Mouse (Mus musculus): ENCODE results near the gene Isca1. TPM values are rescaled to one million over a fixed set of nuclear protein-coding genes. Genes with fewer than 3 reads are reported as not detected.
A peak's percentile ranks its signal among the peaks of the same experiment; 100 is the strongest.

Gene Isca1
- polyA plus RNA-seq, 1 experiment from 2014 or later: 135 TPM

DNA sequence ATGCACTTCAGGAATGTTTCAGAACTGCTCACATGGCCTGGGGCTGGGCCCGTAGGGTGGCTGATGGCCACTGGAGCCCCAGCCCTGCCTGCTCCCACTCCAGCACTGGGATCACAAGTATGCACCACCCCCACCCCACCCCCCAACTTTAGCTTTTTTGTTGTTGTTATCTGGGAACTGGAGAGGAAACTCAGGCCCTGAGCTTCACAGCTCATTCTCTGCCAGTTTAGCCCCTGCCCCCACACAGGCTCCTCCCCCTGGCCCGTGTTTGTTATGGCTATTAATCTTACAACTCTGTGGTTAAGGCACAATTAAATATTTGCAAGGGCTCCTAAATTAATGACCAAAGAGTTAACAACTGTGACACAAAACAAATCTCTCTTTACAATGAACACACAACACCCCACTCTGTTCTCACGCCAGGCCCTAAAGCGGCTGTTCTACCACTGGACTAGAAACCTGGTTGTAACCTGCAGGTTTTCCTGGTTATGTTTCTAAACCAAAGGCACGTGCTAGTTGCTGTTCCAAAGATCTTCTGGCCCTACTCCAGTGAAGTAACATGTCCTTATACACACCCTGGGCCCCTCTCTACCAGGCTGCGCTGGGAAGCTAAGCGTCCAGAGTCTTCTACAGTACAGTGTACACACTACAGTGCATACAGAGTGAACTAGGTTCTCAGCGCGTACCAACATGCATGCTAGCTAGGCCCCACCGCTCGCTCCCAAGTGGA, 2.7 kb downstream of the Isca1 start:
- WGBS (ENCODE audit: insufficient replicate concordance): 60% methylated on average over 11 of the region's 11 CpGs
- Histone ChIP-seq H3K27ac (ENCODE audit: low read depth) (peak overlapping the region; percentile 50), H3K4me2 (ENCODE audit: low read depth, low read length) (peak overlapping the region; percentile 68), H3K9ac (replicated peaks) (peak overlapping the region; percentile 87), H3K36me3 (replicated peaks; ENCODE audit: insufficient read depth, low read length) (peaks cover 30% of the 10 kb centered on the region), H3K4me1 (ENCODE audit: insufficient read depth) (peaks cover 54% of the 10 kb centered on the region), H3K9me3 (ENCODE audit: low read length) (no peaks in the 10 kb centered on the region), H3K4me3 (ENCODE audit: low read depth, low read length) (peak overlapping the region; percentile 85), H3K27me3 (ENCODE audit: insufficient read depth, low read length) (no peaks in the 10 kb centered on the region)
- ATAC-seq: no peak
- DNase-seq: peak; percentile 38
- TF ChIP-seq EP300 (IDR thresholded peaks at IDR 0.05; ENCODE audit: low read depth): peak; percentile 16; the same call in 1 of the 2 replicates
- TF ChIP-seq CTCF (IDR thresholded peaks at IDR 0.05; ENCODE audit: low read depth): no peak

DNA sequence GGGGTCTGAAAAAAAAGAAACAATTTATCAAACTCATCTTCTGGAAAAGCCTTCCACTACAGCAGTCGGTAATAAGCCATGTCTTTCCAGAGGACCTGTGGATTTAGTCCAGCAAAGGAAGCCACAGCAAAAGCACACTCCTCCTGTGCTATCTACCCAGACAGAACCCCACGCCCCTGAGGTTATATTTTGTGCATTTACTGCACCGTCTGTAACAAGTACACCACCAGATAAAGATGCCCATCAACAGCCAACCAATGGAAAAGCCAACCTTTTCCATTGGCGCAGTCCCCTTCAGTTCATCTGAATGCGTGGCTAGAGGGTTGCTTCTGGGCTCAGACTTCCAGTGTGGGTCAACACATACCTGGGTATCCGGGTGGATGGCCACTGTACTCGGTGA, 6.8 kb downstream of the Isca1 start:
- Histone ChIP-seq H3K27me3 (ENCODE audit: insufficient read depth, low read length) (no peaks in the 10 kb centered on the region), H3K9ac (replicated peaks) (no peak overlapping the region), H3K4me1 (ENCODE audit: insufficient read depth) (peaks cover 38% of the 10 kb centered on the region), H3K27ac (ENCODE audit: low read depth) (peak overlapping the region; percentile 61), H3K4me3 (ENCODE audit: low read depth, low read length) (no peak overlapping the region), H3K9me3 (ENCODE audit: low read length) (no peaks in the 10 kb centered on the region), H3K36me3 (replicated peaks; ENCODE audit: insufficient read depth, low read length) (peaks cover 68% of the 10 kb centered on the region), H3K4me2 (ENCODE audit: low read depth, low read length) (peak overlapping the region; percentile 49)
- TF ChIP-seq EP300 (IDR thresholded peaks at IDR 0.05; ENCODE audit: low read depth): peak; percentile 64
- no peak for TF ChIP-seq CTCF (IDR thresholded peaks at IDR 0.05; ENCODE audit: low read depth)
- ATAC-seq: peak; percentile 78
- 59% methylated on average over 7 of the region's 7 CpGs for WGBS (ENCODE audit: insufficient replicate concordance)
- no peak for DNase-seq

DNA sequence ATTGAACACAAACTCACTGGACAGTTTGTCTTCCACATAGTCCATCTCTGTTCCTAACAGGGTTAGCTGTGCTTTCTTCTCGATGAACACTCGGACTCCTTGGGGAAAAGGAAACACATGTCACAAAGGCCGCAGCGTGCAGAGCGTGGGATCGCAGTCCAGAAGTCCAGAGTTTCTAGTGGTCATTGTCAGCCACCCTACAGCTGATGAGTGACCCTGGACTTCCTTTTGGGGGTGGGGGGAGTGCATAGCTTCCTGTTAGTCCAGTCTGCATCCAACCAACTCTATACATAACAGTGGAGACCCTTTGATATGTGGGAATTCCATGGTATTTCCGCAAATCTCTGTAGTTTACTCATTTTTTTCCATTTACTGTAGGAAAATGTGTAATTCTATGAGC, 12.7 kb downstream of the Isca1 start:
- 85% methylated on average over 7 of the region's 7 CpGs for WGBS (ENCODE audit: insufficient replicate concordance)
- Histone ChIP-seq H3K9ac (replicated peaks) (no peak overlapping the region), H3K4me1 (ENCODE audit: insufficient read depth) (no peaks in the 10 kb centered on the region; the same call in 1 of the 2 replicates), H3K9me3 (ENCODE audit: low read length) (no peaks in the 10 kb centered on the region), H3K36me3 (replicated peaks; ENCODE audit: insufficient read depth, low read length) (peaks cover 61% of the 10 kb centered on the region), H3K4me3 (ENCODE audit: low read depth, low read length) (no peak overlapping the region), H3K27ac (ENCODE audit: low read depth) (no peak overlapping the region), H3K27me3 (ENCODE audit: insufficient read depth, low read length) (no peaks in the 10 kb centered on the region), H3K4me2 (ENCODE audit: low read depth, low read length) (no peak overlapping the region)
- DNase-seq (no peak), ATAC-seq (peak; percentile 55)
- TF ChIP-seq EP300 (IDR thresholded peaks at IDR 0.05; ENCODE audit: low read depth) (no peak), CTCF (IDR thresholded peaks at IDR 0.05; ENCODE audit: low read depth) (no peak)

DNA sequence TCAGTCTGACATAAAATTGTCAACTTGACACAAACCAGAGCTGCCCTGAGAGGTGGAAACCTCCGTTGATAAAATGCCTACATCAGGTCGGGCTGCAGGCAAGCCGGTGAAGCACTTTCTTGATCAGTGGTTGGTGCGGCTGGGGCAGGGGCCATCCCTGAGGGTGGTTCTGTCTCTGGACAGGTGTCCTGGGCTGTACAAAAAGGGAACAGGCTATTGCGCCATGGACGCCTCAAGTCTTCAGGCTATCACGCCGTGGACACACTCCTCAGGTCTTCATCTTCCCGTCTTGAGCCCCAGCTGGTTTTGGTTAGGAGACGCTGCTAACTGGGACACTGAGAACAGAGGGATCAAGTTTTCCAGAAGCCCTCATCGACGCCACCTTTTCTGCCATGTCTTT, 19.3 kb downstream of the Isca1 start:
- DNase-seq (no peak), ATAC-seq (no peak)
- H3K4me3 ChIP-seq (ENCODE audit: low read depth, low read length): no peak overlapping the region
- no peak overlapping the region for H3K27ac ChIP-seq (ENCODE audit: low read depth)
- no peaks in the 10 kb centered on the region for H3K4me1 ChIP-seq (ENCODE audit: insufficient read depth)
- TF ChIP-seq CTCF (IDR thresholded peaks at IDR 0.05; ENCODE audit: low read depth): no peak
- no peak for TF ChIP-seq EP300 (IDR thresholded peaks at IDR 0.05; ENCODE audit: low read depth)
- H3K9ac ChIP-seq (replicated peaks): no peak overlapping the region
- no peaks in the 10 kb centered on the region for H3K9me3 ChIP-seq (ENCODE audit: low read length)
- peaks cover 10% of the 10 kb centered on the region for H3K36me3 ChIP-seq (replicated peaks; ENCODE audit: insufficient read depth, low read length)
- H3K27me3 ChIP-seq (ENCODE audit: insufficient read depth, low read length): no peaks in the 10 kb centered on the region
- WGBS (ENCODE audit: insufficient replicate concordance): 73% methylated on average over 12 of the region's 12 CpGs
- H3K4me2 ChIP-seq (ENCODE audit: low read depth, low read length): no peak overlapping the region

DNA sequence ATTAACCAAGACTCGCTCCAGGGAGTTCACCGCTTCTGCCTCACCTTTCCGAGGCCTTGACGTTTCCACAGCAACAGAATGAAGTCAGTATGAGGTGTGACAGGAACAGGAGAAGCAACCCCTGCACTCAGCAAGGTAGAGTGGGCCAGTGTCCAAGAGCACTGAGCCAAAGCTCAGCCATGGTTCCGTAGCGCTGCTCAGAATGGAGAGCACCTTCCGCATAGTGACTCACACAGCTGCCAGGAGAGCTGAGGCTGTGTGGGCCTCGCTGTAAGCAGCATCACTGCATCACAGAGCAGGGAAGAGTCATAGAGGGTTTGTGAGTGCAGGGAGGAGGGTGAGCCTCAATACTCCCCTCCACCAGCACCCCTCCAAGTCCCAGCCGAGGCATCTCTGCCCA, 22.9 kb downstream of the Isca1 start, which contains the start of gene 1700014D04Rik:
1700014D04Rik (minus strand) TSS at position 42 of the 400 bp plus-strand sequence.
- WGBS (ENCODE audit: insufficient replicate concordance): 83% methylated on average over 9 of the region's 9 CpGs

DNA sequence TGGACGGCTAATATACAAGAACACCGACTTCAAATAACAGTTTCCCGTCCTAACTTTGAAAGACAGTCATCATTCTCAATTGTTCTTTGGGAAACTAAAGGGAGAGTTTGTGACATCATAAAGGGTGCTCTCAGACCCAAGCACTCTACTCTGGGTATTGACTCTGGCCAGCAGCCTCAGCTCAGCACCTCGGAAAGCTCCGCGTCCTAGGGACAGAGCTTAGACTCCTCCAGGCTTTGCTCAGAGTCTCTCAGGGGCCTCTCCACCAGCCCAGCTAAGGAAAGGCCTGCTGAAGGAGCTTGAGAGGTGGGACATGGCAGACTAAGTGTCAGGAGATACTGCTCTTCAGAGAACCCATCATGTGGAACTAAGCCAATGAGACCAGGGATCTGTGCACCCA, 23.4 kb downstream of the Isca1 start:
- no peak overlapping the region for H3K4me2 ChIP-seq (ENCODE audit: low read depth, low read length)
- DNase-seq: no peak
- H3K4me3 ChIP-seq (ENCODE audit: low read depth, low read length): no peak overlapping the region
- no peak overlapping the region for H3K9ac ChIP-seq (replicated peaks)
- H3K36me3 ChIP-seq (replicated peaks; ENCODE audit: insufficient read depth, low read length): no peaks in the 10 kb centered on the region
- TF ChIP-seq CTCF (IDR thresholded peaks at IDR 0.05; ENCODE audit: low read depth) (no peak), EP300 (IDR thresholded peaks at IDR 0.05; ENCODE audit: low read depth) (no peak)
- no peak for ATAC-seq
- H3K27me3 ChIP-seq (ENCODE audit: insufficient read depth, low read length): no peaks in the 10 kb centered on the region
- H3K27ac ChIP-seq (ENCODE audit: low read depth): no peak overlapping the region
- 79% methylated on average over 5 of the region's 6 CpGs for WGBS (ENCODE audit: insufficient replicate concordance)
- no peaks in the 10 kb centered on the region for H3K9me3 ChIP-seq (ENCODE audit: low read length)
- no peaks in the 10 kb centered on the region for H3K4me1 ChIP-seq (ENCODE audit: insufficient read depth)

More for the DNA sequence above, 22.9 kb downstream of the Isca1 start, which contains the start of gene 1700014D04Rik:
- Histone ChIP-seq H3K36me3 (replicated peaks; ENCODE audit: insufficient read depth, low read length) (no peaks in the 10 kb centered on the region), H3K27me3 (ENCODE audit: insufficient read depth, low read length) (no peaks in the 10 kb centered on the region), H3K27ac (ENCODE audit: low read depth) (no peak within 1 kb of the TSS), H3K4me3 (ENCODE audit: low read depth, low read length) (no peak within 1 kb of the TSS), H3K4me1 (ENCODE audit: insufficient read depth) (no peaks in the 10 kb centered on the region), H3K9me3 (ENCODE audit: low read length) (no peaks in the 10 kb centered on the region), H3K9ac (replicated peaks) (no peak within 1 kb of the TSS), H3K4me2 (ENCODE audit: low read depth, low read length) (no peak within 1 kb of the TSS)
- DNase-seq (no peak), ATAC-seq (no peak)
- no peak for TF ChIP-seq CTCF (IDR thresholded peaks at IDR 0.05; ENCODE audit: low read depth)
- no peak for TF ChIP-seq EP300 (IDR thresholded peaks at IDR 0.05; ENCODE audit: low read depth)

Data from liver, postnatal 0 days (tissue).